Mouse (Mus musculus) liver, postnatal 0 days (tissue): ENCODE measurements around the gene Fmr1.

Experiments used
- CTCF ChIP-seq: sonication (generic); IDR thresholded peaks from 2 replicates; pipeline ENCODE4 v1.5.1; 2016; ENCODE audit warnings: antibody characterized with exemption, low read depth
- EP300 ChIP-seq: IDR thresholded peaks from 2 replicates; pipeline ENCODE4 v1.6.1; 2016; ENCODE audit warnings: antibody characterized with exemption, low read depth, mild to moderate bottlenecking

GRCm38 (mm10) chrX:68684706-68685105 is 6.4 kb downstream of the Fmr1 start:
- TF ChIP-seq CTCF (no peak), EP300 (no peak)
